Mouse (Mus musculus) monocyte, adult 5-6 weeks (primary cell): ENCODE data around the gene Fam151b. TPM values are rescaled to one million over a fixed set of nuclear protein-coding genes. Genes with fewer than 3 reads are reported as not detected.

Experiments used
- ATAC-seq: fragments of 153-309, 156-312 bp; replicated peaks from 2 replicates; pipeline ENCODE4 v1.8.0; 2017; ENCODE audit warnings: mild to moderate bottlenecking; ENCODE audit not compliant: low TSS enrichment, insufficient number of reproducible peaks, severe bottlenecking, poor library complexity, low FRiP score
- total RNA-seq: library from RNA; stranded (forward); fragments of 200-1000, 200-491, 200-594 nt; gene quantifications from 3 replicates; pipeline ENCODE4 v1.2.3, GENCODE M21; 2017

Gene Fam151b
- total RNA-seq, 1 experiment from 2014 or later = 9.9 TPM

- no peak for ATAC-seq
Measured at GRCm38 (mm10) chr13:92426294-92427051, 57.3 kb downstream of the Fam151b start.

DNA sequence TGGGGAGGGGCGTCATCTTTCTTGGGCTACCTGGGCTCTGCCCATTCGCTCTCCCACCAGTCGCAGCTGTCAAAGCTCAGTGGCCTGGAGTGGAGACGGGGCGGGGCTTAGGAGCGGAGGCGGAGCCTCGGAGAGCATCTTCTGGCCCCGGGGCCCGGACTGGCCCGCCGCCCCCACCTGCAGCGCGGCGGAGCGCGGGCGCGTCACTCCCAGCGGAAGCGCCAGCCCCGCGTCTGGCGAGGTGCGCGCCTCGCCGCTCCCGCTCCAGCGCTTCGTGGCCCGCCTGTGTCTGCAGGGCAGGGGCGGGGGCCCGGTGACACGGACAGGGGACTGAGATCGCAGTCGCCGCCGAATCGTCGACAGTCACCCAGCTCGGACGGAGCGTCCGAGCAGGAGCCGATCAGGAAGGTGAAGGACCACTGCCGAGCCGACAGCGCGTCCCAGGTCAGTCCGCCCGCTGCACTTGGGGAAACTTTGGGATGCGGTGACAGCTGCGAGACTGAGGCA is 58.0 kb downstream of the Fam151b start, which contains the start of gene Ankrd34b:
TSS of gene Ankrd34b (plus strand) at position 139 of the 507 bp plus-strand sequence.
- no peak for ATAC-seq

DNA sequence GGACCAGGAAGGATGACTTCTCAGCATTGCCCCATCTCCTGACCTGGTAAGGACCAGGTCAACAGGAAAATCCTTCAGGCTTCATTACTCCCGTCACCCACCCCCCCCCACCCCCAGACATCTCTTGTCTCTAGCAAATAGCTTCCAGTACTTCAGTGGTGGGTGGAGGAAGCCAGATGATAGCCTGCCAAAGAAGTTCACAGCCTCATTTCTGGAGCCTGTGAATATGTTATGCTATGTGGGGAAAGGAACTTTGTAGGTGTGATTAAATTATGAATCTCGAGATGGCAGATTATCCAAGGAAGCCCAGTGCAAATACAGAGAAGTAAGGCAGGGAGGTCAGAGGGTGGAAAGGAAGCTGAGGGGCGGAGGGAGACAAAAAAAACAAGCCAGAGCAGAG is 60.1 kb downstream of the Fam151b start:
- ATAC-seq = no peak

DNA sequence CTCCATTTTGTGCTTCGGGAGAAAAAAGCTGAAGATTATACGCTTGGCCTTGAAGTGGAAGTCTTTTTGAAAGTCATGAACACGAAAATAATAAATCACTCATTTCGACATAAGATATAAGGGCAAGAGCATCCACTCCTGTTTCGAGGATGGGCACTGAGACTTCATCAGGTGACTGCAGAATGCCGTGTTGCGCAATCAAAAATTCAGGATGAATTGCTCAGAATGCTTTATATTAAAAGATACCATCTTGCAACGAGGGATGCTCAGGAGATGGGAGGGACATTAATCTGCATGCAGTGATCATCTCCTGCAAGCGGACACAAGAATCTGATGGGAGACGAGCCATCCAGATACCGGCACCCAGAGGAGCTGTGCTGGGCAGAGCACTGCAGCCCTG is 64.2 kb downstream of the Fam151b start:
- ATAC-seq = no peak

- ATAC-seq = no peak
Measured at GRCm38 (mm10) chr13:92410486-92410885, 73.3 kb downstream of the Fam151b start.

GRCm38 (mm10) chr13:92403496-92403895 is 80.3 kb downstream of the Fam151b start:
- ATAC-seq = no peak

- ATAC-seq = no peak
Measured at GRCm38 (mm10) chr13:92402063-92402462, 81.8 kb downstream of the Fam151b start.

Other genes starting within 250 kb of the Fam151b start
- not detected in 3 replicates for gene Gm20379, start 178.0 kb downstream of the Fam151b start, total RNA-seq
- 0.21 to 2.3 TPM (median 0.95 TPM) in 3 replicates for gene Dhfr, start 129.3 kb downstream of the Fam151b start, total RNA-seq
- gene Msh3, start 129.0 kb downstream of the Fam151b start, total RNA-seq = 20.4 to 46.6 TPM (median 29.4 TPM) in 3 replicates
- not detected in 3 replicates for gene Ankrd34b, start 58.1 kb downstream of the Fam151b start, total RNA-seq
- gene Zfyve16, start 46.9 kb upstream of the Fam151b start, total RNA-seq = 15.9 to 28.8 TPM (median 18.5 TPM) in 3 replicates
- gene Spz1, start 92.2 kb upstream of the Fam151b start, total RNA-seq = 0.48 TPM in 1 of 3 replicates, not detected in the others
- 9.2 to 16.3 TPM (median 15.4 TPM) in 3 replicates for gene Serinc5, start 127.1 kb upstream of the Fam151b start, total RNA-seq